Comparison of ENCODE assay signal across 8 mouse cellular contexts in the genomic region with DNA sequence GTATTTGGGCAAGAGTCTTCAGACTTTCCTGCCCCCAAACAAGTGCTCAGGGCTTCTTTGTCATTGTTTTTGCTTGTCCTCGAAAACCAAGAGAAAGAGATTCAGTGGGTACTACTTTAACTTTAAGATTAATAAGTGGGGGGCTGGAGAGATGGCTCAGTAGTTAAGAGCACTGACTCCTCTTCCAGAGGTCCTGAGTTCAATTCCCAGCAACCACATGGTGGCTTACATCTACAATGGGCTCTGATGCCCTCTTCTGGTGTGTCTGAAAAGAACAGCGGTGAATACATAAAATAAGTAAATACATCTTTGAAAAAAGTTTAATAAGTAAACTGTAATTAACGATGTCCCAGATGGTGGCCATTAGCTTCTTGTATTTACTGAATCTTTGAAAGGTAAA. TPM values are rescaled to one million over a fixed set of nuclear protein-coding genes. Genes with fewer than 3 reads are reported as not detected.
A peak's percentile ranks its signal among the peaks of the same experiment; 100 is the strongest.
DNase-seq lines count a peak whose midpoint lies in the region; ATAC-seq and TF ChIP-seq lines count a peak whose summit lies in the region.

No protein-coding gene starts in this region.

- in situ Hi-C loops in Patski (cut with MboI; ENCODE audit: low pct_unique_long_range_greater_than_20kb): no loop called here

- CTCF ChIA-PET in Patski (lab: Charles Lee): interaction anchor here (1.0 to 2.1 kb wide), 2 partner anchors 11 to 163 kb away, joined by 4 to 5 read pairs; no protein-coding TSS in a partner anchor

- H3K27me3 ChIP-seq in kidney, embryonic 16.5 days (ENCODE audit: insufficient read depth, low read length): no peaks in the 10 kb centered on the region
- H3K27me3 ChIP-seq in Patski: no peaks in the 10 kb centered on the region
- H3K27me3 ChIP-seq in hindbrain, embryonic 10.5 days (ENCODE audit: insufficient read depth, poor library complexity, severe bottlenecking): no peaks in the 10 kb centered on the region
- H3K27me3 ChIP-seq in midbrain, embryonic 13.5 days: no peaks in the 10 kb centered on the region

- H3K36me3 ChIP-seq in kidney, embryonic 16.5 days (ENCODE audit: insufficient read depth, low read length): peaks cover 6% of the 10 kb centered on the region
- peaks cover 45% of the 10 kb centered on the region for H3K36me3 ChIP-seq in hindbrain, embryonic 10.5 days
- H3K36me3 ChIP-seq in midbrain, embryonic 13.5 days: peaks cover 8% of the 10 kb centered on the region; the same call in 1 of the 2 replicates

- DNase-seq in kidney, postnatal 36 days: no peak
- no peak for DNase-seq in Patski (ENCODE audit: low read depth, low spot score)
- no peak for DNase-seq in hindbrain, embryonic 10.5 days (ENCODE audit: low spot score)
- DNase-seq in adipocyte (ENCODE audit: low spot score): no peak
- DNase-seq in spleen, adult 18-20 months: no peak
- DNase-seq in left cerebral cortex, postnatal 4 days: no peak

- intact Hi-C loops in left cerebral cortex, postnatal 4 days (cut with DNase I): no loop called here

- peak overlapping the region; percentile 57 for H3K4me3 ChIP-seq in kidney, embryonic 16.5 days (ENCODE audit: low read length)
- H3K4me3 ChIP-seq in hindbrain, embryonic 10.5 days: peak overlapping the region; percentile 85
- H3K4me3 ChIP-seq in midbrain, embryonic 13.5 days (replicated peaks): peak overlapping the region; percentile 92

- H3K9me3 ChIP-seq in kidney, embryonic 16.5 days (ENCODE audit: low read length): no peaks in the 10 kb centered on the region
- H3K9me3 ChIP-seq in hindbrain, embryonic 10.5 days: no peaks in the 10 kb centered on the region
- no peaks in the 10 kb centered on the region for H3K9me3 ChIP-seq in midbrain, embryonic 13.5 days

- POLR2A ChIA-PET in Patski (lab: Charles Lee): interaction anchor here (1.7 kb wide), 1 partner anchor 164 kb away, joined by 3 read pairs; no protein-coding TSS in a partner anchor

- 57% methylated on average over 3 of the region's 3 CpGs for WGBS in kidney, embryonic 16.5 days
- WGBS in hindbrain, embryonic 10.5 days: 54% methylated on average over 3 of the region's 3 CpGs
- 59% methylated on average over 3 of the region's 3 CpGs for WGBS in midbrain, embryonic 13.5 days

- H3K4me2 ChIP-seq in kidney, embryonic 16.5 days (replicated peaks; ENCODE audit: low read depth, low read length): peak overlapping the region; percentile 84
- peak overlapping the region; percentile 86 for H3K4me2 ChIP-seq in midbrain, embryonic 13.5 days (replicated peaks)

- no peak overlapping the region for H3K27ac ChIP-seq in kidney, embryonic 16.5 days (ENCODE audit: low read length)
- H3K27ac ChIP-seq in hindbrain, embryonic 10.5 days: peak overlapping the region; percentile 98
- H3K27ac ChIP-seq in midbrain, embryonic 13.5 days: peak overlapping the region; percentile 98; the same call in 1 of the 2 replicates

- peak overlapping the region; percentile 75 for H3K9ac ChIP-seq in kidney, embryonic 16.5 days (replicated peaks; ENCODE audit: low read length)
- peak overlapping the region; percentile 96 for H3K9ac ChIP-seq in midbrain, embryonic 13.5 days (replicated peaks)

- TF ChIP-seq CTCF in Patski (IDR thresholded peaks at IDR 0.05): peak; percentile 63

- H3K4me1 ChIP-seq in kidney, embryonic 16.5 days (ENCODE audit: insufficient read depth, low read length): peaks cover 5% of the 10 kb centered on the region; the same call in 1 of the 2 replicates
- peaks cover 25% of the 10 kb centered on the region for H3K4me1 ChIP-seq in hindbrain, embryonic 10.5 days (replicated peaks)
- H3K4me1 ChIP-seq in midbrain, embryonic 13.5 days (replicated peaks): peaks cover 17% of the 10 kb centered on the region

- no peak for ATAC-seq in kidney, embryonic 16.5 days (ENCODE audit: low FRiP score, low TSS enrichment)
- no peak for ATAC-seq in Patski
- no peak for ATAC-seq in midbrain, embryonic 13.5 days

RNA-seq across cellular contexts. Expression of a gene that starts 0.6 kb away (rescaled TPM):
- polyA plus RNA-seq in kidney, embryonic 16.5 days (2015; fragmentation: Nextera tagmentation; extraction: Ambion mirVana): 48.8 and 58.0 TPM in 2 replicates
- 98.7 TPM for polyA plus RNA-seq in Patski (2021)
- polyA plus RNA-seq in hindbrain, embryonic 10.5 days (2016; fragmentation: Nextera tagmentation; extraction: Ambion mirVana): 62.2 and 96.5 TPM in 2 replicates
- polyA plus RNA-seq in midbrain, embryonic 13.5 days (2015; fragmentation: Nextera tagmentation; extraction: Ambion mirVana): 82.2 and 99.1 TPM in 2 replicates
- total RNA-seq in left cerebral cortex, postnatal 4 days (2021): 100 to 1,000 TPM in 1 of 2 experiments, 10 to 100 TPM in 1; 96.9 to 106 TPM

RNA-seq across cellular contexts. Expression of a gene that starts 1.1 kb away (rescaled TPM):
- polyA plus RNA-seq in kidney, embryonic 16.5 days (2015; fragmentation: Nextera tagmentation; extraction: Ambion mirVana): 5.5 and 8.1 TPM in 2 replicates
- 4.8 TPM for polyA plus RNA-seq in Patski (2021)
- polyA plus RNA-seq in hindbrain, embryonic 10.5 days (2016; fragmentation: Nextera tagmentation; extraction: Ambion mirVana): 3.7 TPM in 2 replicates
- 5.9 and 6.3 TPM in 2 replicates for polyA plus RNA-seq in midbrain, embryonic 13.5 days (2015; fragmentation: Nextera tagmentation; extraction: Ambion mirVana)
- total RNA-seq in left cerebral cortex, postnatal 4 days (2021): 1 to 10 TPM; 4.1 to 4.7 TPM
